Mouse (Mus musculus) frontal cortex, adult (tissue): Measurements from ENCODE around the gene Pik3c2b.

ENCODE experiments used
- ATAC-seq: cut with Nextera tagmentation; 2 replicates; pipeline ENCODE4 v1.9.2; 2017; ENCODE audit warnings: mild to moderate bottlenecking, moderate library complexity, mixed read lengths; ENCODE audit not compliant: low TSS enrichment

The Pik3c2b gene

GRCm38 (mm10) chr1:133100980-133101798 is 55.7 kb downstream of the Pik3c2b start:
- ATAC-seq, result peak; percentile 88

- ATAC-seq, result no peak
Observed at GRCm38 (mm10) chr1:133102108-133102507, 56.6 kb downstream of the Pik3c2b start.

GRCm38 (mm10) chr1:133103315-133103714 is 57.8 kb downstream of the Pik3c2b start:
- no peak for ATAC-seq

- no peak for ATAC-seq
Observed at GRCm38 (mm10) chr1:133103871-133104270, 58.4 kb downstream of the Pik3c2b start.

- no peak for ATAC-seq
Observed at GRCm38 (mm10) chr1:133116108-133116507, 70.6 kb downstream of the Pik3c2b start.

- no peak for ATAC-seq
Observed at GRCm38 (mm10) chr1:133118127-133118526, 72.7 kb downstream of the Pik3c2b start.

GRCm38 (mm10) chr1:133118844-133119243 is 73.4 kb downstream of the Pik3c2b start:
- no peak for ATAC-seq

- ATAC-seq, result no peak
Observed at GRCm38 (mm10) chr1:133119931-133120712, 74.7 kb downstream of the Pik3c2b start.

- no peak for ATAC-seq
Observed at GRCm38 (mm10) chr1:133121246-133121645, 75.8 kb downstream of the Pik3c2b start.

- no peak for ATAC-seq
Observed at GRCm38 (mm10) chr1:133124137-133124536, 78.7 kb downstream of the Pik3c2b start.

GRCm38 (mm10) chr1:133125640-133126364 is 80.3 kb downstream of the Pik3c2b start:
- no peak for ATAC-seq

- ATAC-seq, result no peak
Observed at GRCm38 (mm10) chr1:133126365-133126740, 80.9 kb downstream of the Pik3c2b start.

- no peak for ATAC-seq
Observed at GRCm38 (mm10) chr1:133127328-133127727, 81.9 kb downstream of the Pik3c2b start.

- no peak for ATAC-seq
Observed at GRCm38 (mm10) chr1:133129471-133130221, 84.2 kb downstream of the Pik3c2b start.

GRCm38 (mm10) chr1:133130638-133131560 is 85.4 kb downstream of the Pik3c2b start, which contains the start of gene Ppp1r15b:
TSS of gene Ppp1r15b (plus strand) at chr1:133131143.
- ATAC-seq, result peak; percentile 92

GRCm38 (mm10) chr1:133131561-133131905 is 86.1 kb downstream of the Pik3c2b start:
- peak; percentile 38 for ATAC-seq

GRCm38 (mm10) chr1:133131936-133132335 is 86.5 kb downstream of the Pik3c2b start:
- no peak for ATAC-seq

- ATAC-seq, result no peak
Observed at GRCm38 (mm10) chr1:133132388-133133326, 87.2 kb downstream of the Pik3c2b start.

- ATAC-seq, result no peak
Observed at GRCm38 (mm10) chr1:133133425-133133824, 88.0 kb downstream of the Pik3c2b start.
